Mouse (Mus musculus): ENCODE data around the gene Arhgef40. TPM values are rescaled to one million over a fixed set of nuclear protein-coding genes. Genes with fewer than 3 reads are reported as not detected.
A peak's percentile ranks its signal among the peaks of the same experiment; 100 is the strongest.

Gene Arhgef40
- polyA plus RNA-seq, 1 experiment from 2014 or later: 63.4 TPM

GRCm38 (mm10) chr14:51996231-51996841, 11.8 kb downstream of the Arhgef40 start:
- WGBS: 89% methylated on average over 13 of the region's 13 CpGs
- Histone ChIP-seq H3K4me1 (ENCODE audit: control insufficient read depth, insufficient read depth, low read depth, low read length) (no peaks in the 10 kb centered on the region; the same call in 1 of the 2 replicates), H3K9ac (ENCODE audit: low read depth, low read length) (no peak overlapping the region), H3K36me3 (ENCODE audit: control insufficient read depth, insufficient read depth, low read length) (peaks cover 70% of the 10 kb centered on the region), H3K27me3 (replicated peaks; ENCODE audit: control insufficient read depth, insufficient read depth, low read length) (no peaks in the 10 kb centered on the region), H3K9me3 (ENCODE audit: control insufficient read depth, low read length) (no peaks in the 10 kb centered on the region), H3K27ac (ENCODE audit: low read depth, low read length) (no peak overlapping the region), H3K4me3 (ENCODE audit: low read length) (no peak overlapping the region), H3K4me2 (ENCODE audit: low read length) (no peak overlapping the region)
- ATAC-seq: no peak

GRCm38 (mm10) chr14:51996866-51997265, 12.3 kb downstream of the Arhgef40 start:
- Histone ChIP-seq H3K4me1 (ENCODE audit: control insufficient read depth, insufficient read depth, low read depth, low read length) (no peaks in the 10 kb centered on the region; the same call in 1 of the 2 replicates), H3K27me3 (replicated peaks; ENCODE audit: control insufficient read depth, insufficient read depth, low read length) (no peaks in the 10 kb centered on the region), H3K4me2 (ENCODE audit: low read length) (no peak overlapping the region), H3K27ac (ENCODE audit: low read depth, low read length) (no peak overlapping the region), H3K36me3 (ENCODE audit: control insufficient read depth, insufficient read depth, low read length) (peaks cover 66% of the 10 kb centered on the region), H3K9ac (ENCODE audit: low read depth, low read length) (no peak overlapping the region), H3K9me3 (ENCODE audit: control insufficient read depth, low read length) (no peaks in the 10 kb centered on the region), H3K4me3 (ENCODE audit: low read length) (no peak overlapping the region)
- WGBS: 47% methylated on average over 17 of the region's 17 CpGs
- ATAC-seq: peak; percentile 54

GRCm38 (mm10) chr14:51997483-51997882, 13.0 kb downstream of the Arhgef40 start:
- no peak overlapping the region for H3K4me2 ChIP-seq (ENCODE audit: low read length)
- no peaks in the 10 kb centered on the region for H3K27me3 ChIP-seq (replicated peaks; ENCODE audit: control insufficient read depth, insufficient read depth, low read length)
- H3K36me3 ChIP-seq (ENCODE audit: control insufficient read depth, insufficient read depth, low read length): peaks cover 66% of the 10 kb centered on the region
- H3K4me3 ChIP-seq (ENCODE audit: low read length): no peak overlapping the region
- H3K9ac ChIP-seq (ENCODE audit: low read depth, low read length): no peak overlapping the region
- ATAC-seq: 0 out of 2 replicates have a peak, but pooled peaks have one; percentile 1
- no peaks in the 10 kb centered on the region for H3K9me3 ChIP-seq (ENCODE audit: control insufficient read depth, low read length)
- no peak overlapping the region for H3K27ac ChIP-seq (ENCODE audit: low read depth, low read length)
- H3K4me1 ChIP-seq (ENCODE audit: control insufficient read depth, insufficient read depth, low read depth, low read length): no peaks in the 10 kb centered on the region; the same call in 1 of the 2 replicates
- 93% methylated on average over 14 of the region's 14 CpGs for WGBS

- peak overlapping the region; percentile 42 for H3K9ac ChIP-seq (ENCODE audit: low read depth, low read length)
- peak overlapping the region; percentile 12; the same call in 1 of the 2 replicates for H3K4me3 ChIP-seq (ENCODE audit: low read length)
- no peaks in the 10 kb centered on the region for H3K9me3 ChIP-seq (ENCODE audit: control insufficient read depth, low read length)
- H3K36me3 ChIP-seq (ENCODE audit: control insufficient read depth, insufficient read depth, low read length): peaks cover 44% of the 10 kb centered on the region
- no peaks in the 10 kb centered on the region for H3K27me3 ChIP-seq (replicated peaks; ENCODE audit: control insufficient read depth, insufficient read depth, low read length)
- peak overlapping the region; percentile 47 for H3K4me2 ChIP-seq (ENCODE audit: low read length)
- ATAC-seq: peak; percentile 88
- 7% methylated on average over 15 of the region's 16 CpGs for WGBS
- peak overlapping the region; percentile 92 for H3K27ac ChIP-seq (ENCODE audit: low read depth, low read length)
- peaks cover 33% of the 10 kb centered on the region for H3K4me1 ChIP-seq (ENCODE audit: control insufficient read depth, insufficient read depth, low read depth, low read length)
Observed at GRCm38 (mm10) chr14:52003981-52004495, 19.5 kb downstream of the Arhgef40 start.

- ATAC-seq: no peak
- Histone ChIP-seq H3K9ac (ENCODE audit: low read depth, low read length) (no peak overlapping the region), H3K36me3 (ENCODE audit: control insufficient read depth, insufficient read depth, low read length) (peaks cover 42% of the 10 kb centered on the region), H3K9me3 (ENCODE audit: control insufficient read depth, low read length) (no peaks in the 10 kb centered on the region), H3K4me1 (ENCODE audit: control insufficient read depth, insufficient read depth, low read depth, low read length) (peaks cover 44% of the 10 kb centered on the region), H3K27ac (ENCODE audit: low read depth, low read length) (peak overlapping the region; percentile 92), H3K27me3 (replicated peaks; ENCODE audit: control insufficient read depth, insufficient read depth, low read length) (no peaks in the 10 kb centered on the region), H3K4me3 (ENCODE audit: low read length) (no peak overlapping the region), H3K4me2 (ENCODE audit: low read length) (no peak overlapping the region)
- 59% methylated on average over 7 of the region's 7 CpGs for WGBS
Observed at GRCm38 (mm10) chr14:52005141-52005540, 20.6 kb downstream of the Arhgef40 start.

GRCm38 (mm10) chr14:52005616-52006015, 21.1 kb downstream of the Arhgef40 start:
- no peak overlapping the region for H3K27ac ChIP-seq (ENCODE audit: low read depth, low read length)
- no peak overlapping the region for H3K4me3 ChIP-seq (ENCODE audit: low read length)
- no peak overlapping the region for H3K9ac ChIP-seq (ENCODE audit: low read depth, low read length)
- no peak overlapping the region for H3K4me2 ChIP-seq (ENCODE audit: low read length)
- H3K27me3 ChIP-seq (replicated peaks; ENCODE audit: control insufficient read depth, insufficient read depth, low read length): no peaks in the 10 kb centered on the region
- ATAC-seq: no peak
- peaks cover 39% of the 10 kb centered on the region for H3K36me3 ChIP-seq (ENCODE audit: control insufficient read depth, insufficient read depth, low read length)
- peaks cover 48% of the 10 kb centered on the region for H3K4me1 ChIP-seq (ENCODE audit: control insufficient read depth, insufficient read depth, low read depth, low read length)
- no peaks in the 10 kb centered on the region for H3K9me3 ChIP-seq (ENCODE audit: control insufficient read depth, low read length)
- WGBS: 77% methylated on average over 6 of the region's 6 CpGs

GRCm38 (mm10) chr14:52006241-52006640, 21.7 kb downstream of the Arhgef40 start:
- Histone ChIP-seq H3K27ac (ENCODE audit: low read depth, low read length) (peak overlapping the region; percentile 23; the same call in 1 of the 2 replicates), H3K36me3 (ENCODE audit: control insufficient read depth, insufficient read depth, low read length) (peaks cover 34% of the 10 kb centered on the region)
- ATAC-seq: no peak

GRCm38 (mm10) chr14:52006771-52007170, 22.3 kb downstream of the Arhgef40 start:
- Histone ChIP-seq H3K4me2 (ENCODE audit: low read length) (no peak overlapping the region), H3K4me3 (ENCODE audit: low read length) (no peak overlapping the region), H3K9me3 (ENCODE audit: control insufficient read depth, low read length) (no peaks in the 10 kb centered on the region), H3K36me3 (ENCODE audit: control insufficient read depth, insufficient read depth, low read length) (peaks cover 34% of the 10 kb centered on the region), H3K27ac (ENCODE audit: low read depth, low read length) (no peak overlapping the region; the same call in 1 of the 2 replicates), H3K9ac (ENCODE audit: low read depth, low read length) (no peak overlapping the region), H3K4me1 (ENCODE audit: control insufficient read depth, insufficient read depth, low read depth, low read length) (peaks cover 60% of the 10 kb centered on the region), H3K27me3 (replicated peaks; ENCODE audit: control insufficient read depth, insufficient read depth, low read length) (no peaks in the 10 kb centered on the region)
- 92% methylated on average over 23 of the region's 23 CpGs for WGBS
- ATAC-seq: no peak

More at GRCm38 (mm10) chr14:52006241-52006640, 21.7 kb downstream of the Arhgef40 start:
- WGBS: 76% methylated on average over 8 of the region's 8 CpGs
- Histone ChIP-seq H3K9ac (ENCODE audit: low read depth, low read length) (no peak overlapping the region), H3K4me3 (ENCODE audit: low read length) (no peak overlapping the region), H3K4me2 (ENCODE audit: low read length) (no peak overlapping the region), H3K27me3 (replicated peaks; ENCODE audit: control insufficient read depth, insufficient read depth, low read length) (no peaks in the 10 kb centered on the region), H3K4me1 (ENCODE audit: control insufficient read depth, insufficient read depth, low read depth, low read length) (peaks cover 55% of the 10 kb centered on the region), H3K9me3 (ENCODE audit: control insufficient read depth, low read length) (no peaks in the 10 kb centered on the region)

GRCm38 (mm10) chr14:52008321-52009203, 24.0 kb downstream of the Arhgef40 start:
- Histone ChIP-seq H3K4me2 (ENCODE audit: low read length) (peak overlapping the region; percentile 57), H3K27ac (ENCODE audit: low read depth, low read length) (peak overlapping the region; percentile 32; the same call in 1 of the 2 replicates), H3K9me3 (ENCODE audit: control insufficient read depth, low read length) (no peaks in the 10 kb centered on the region), H3K9ac (ENCODE audit: low read depth, low read length) (peak overlapping the region; percentile 40), H3K36me3 (ENCODE audit: control insufficient read depth, insufficient read depth, low read length) (peaks cover 27% of the 10 kb centered on the region), H3K27me3 (replicated peaks; ENCODE audit: control insufficient read depth, insufficient read depth, low read length) (no peaks in the 10 kb centered on the region), H3K4me3 (ENCODE audit: low read length) (peak overlapping the region; percentile 6), H3K4me1 (ENCODE audit: control insufficient read depth, insufficient read depth, low read depth, low read length) (peaks cover 72% of the 10 kb centered on the region)
- 53% methylated on average over 34 of the region's 38 CpGs for WGBS
- peak; percentile 15 for ATAC-seq

Data from hindbrain, embryonic 16.5 days (tissue).